Mouse (Mus musculus): Measurements from ENCODE around the gene Nanos2. TPM values are rescaled to one million over a fixed set of nuclear protein-coding genes. Genes with fewer than 3 reads are reported as not detected.
A peak's percentile ranks its signal among the peaks of the same experiment; 100 is the strongest.

The Nanos2 gene
- polyA plus RNA-seq, 1 experiment, result not detected

- Histone ChIP-seq H3K4me3 (replicated peaks; ENCODE audit: control insufficient read depth, low read depth, low read length) (no peak overlapping the region), H3K27ac (ENCODE audit: control insufficient read depth, insufficient read depth, low read depth, low read length, poor library complexity) (no peak overlapping the region), H3K4me1 (ENCODE audit: control insufficient read depth, insufficient read depth, low read length) (no peaks in the 10 kb centered on the region; the same call in 1 of the 2 replicates)
- 76% methylated on average over 2 of the region's 2 CpGs for WGBS
- no peak for TF ChIP-seq CTCF (IDR thresholded peaks at IDR 0.05; ENCODE audit: control insufficient read depth, insufficient read depth, low read length)
- no peak for TF ChIP-seq POLR2A (IDR thresholded peaks at IDR 0.05; ENCODE audit: borderline replicate concordance, control insufficient read depth, low read depth, low read length)
Observed at GRCm38 (mm10) chr7:19012882-19013281, 25.7 kb downstream of the Nanos2 start.

GRCm38 (mm10) chr7:19014452-19014851 is 27.3 kb downstream of the Nanos2 start:
- no peak overlapping the region for H3K4me3 ChIP-seq (replicated peaks; ENCODE audit: control insufficient read depth, low read depth, low read length)
- 86% methylated on average over 15 of the region's 15 CpGs for WGBS
- H3K27ac ChIP-seq (ENCODE audit: control insufficient read depth, insufficient read depth, low read depth, low read length, poor library complexity), result no peak overlapping the region
- TF ChIP-seq CTCF (IDR thresholded peaks at IDR 0.05; ENCODE audit: control insufficient read depth, insufficient read depth, low read length) (no peak), POLR2A (IDR thresholded peaks at IDR 0.05; ENCODE audit: borderline replicate concordance, control insufficient read depth, low read depth, low read length) (no peak)
- H3K4me1 ChIP-seq (ENCODE audit: control insufficient read depth, insufficient read depth, low read length), result no peaks in the 10 kb centered on the region; the same call in 1 of the 2 replicates

GRCm38 (mm10) chr7:19016042-19016441 is 28.8 kb downstream of the Nanos2 start:
- no peak overlapping the region for H3K4me3 ChIP-seq (replicated peaks; ENCODE audit: control insufficient read depth, low read depth, low read length)
- WGBS, result 81% methylated on average over 4 of the region's 4 CpGs
- TF ChIP-seq CTCF (IDR thresholded peaks at IDR 0.05; ENCODE audit: control insufficient read depth, insufficient read depth, low read length) (no peak), POLR2A (IDR thresholded peaks at IDR 0.05; ENCODE audit: borderline replicate concordance, control insufficient read depth, low read depth, low read length) (no peak)
- H3K27ac ChIP-seq (ENCODE audit: control insufficient read depth, insufficient read depth, low read depth, low read length, poor library complexity), result no peak overlapping the region
- no peaks in the 10 kb centered on the region; the same call in 1 of the 2 replicates for H3K4me1 ChIP-seq (ENCODE audit: control insufficient read depth, insufficient read depth, low read length)

GRCm38 (mm10) chr7:19017909-19018308 is 30.7 kb downstream of the Nanos2 start:
- TF ChIP-seq CTCF (IDR thresholded peaks at IDR 0.05; ENCODE audit: control insufficient read depth, insufficient read depth, low read length), result no peak
- TF ChIP-seq POLR2A (IDR thresholded peaks at IDR 0.05; ENCODE audit: borderline replicate concordance, control insufficient read depth, low read depth, low read length), result no peak
- Histone ChIP-seq H3K4me1 (ENCODE audit: control insufficient read depth, insufficient read depth, low read length) (no peaks in the 10 kb centered on the region), H3K27ac (ENCODE audit: control insufficient read depth, insufficient read depth, low read depth, low read length, poor library complexity) (no peak overlapping the region), H3K4me3 (replicated peaks; ENCODE audit: control insufficient read depth, low read depth, low read length) (no peak overlapping the region)
- 84% methylated on average over 7 of the region's 7 CpGs for WGBS

GRCm38 (mm10) chr7:19021048-19021447 is 33.8 kb downstream of the Nanos2 start:
- H3K4me1 ChIP-seq (ENCODE audit: control insufficient read depth, insufficient read depth, low read length), result peaks cover 3% of the 10 kb centered on the region
- no peak overlapping the region for H3K4me3 ChIP-seq (replicated peaks; ENCODE audit: control insufficient read depth, low read depth, low read length)
- no peak for TF ChIP-seq POLR2A (IDR thresholded peaks at IDR 0.05; ENCODE audit: borderline replicate concordance, control insufficient read depth, low read depth, low read length)
- TF ChIP-seq CTCF (IDR thresholded peaks at IDR 0.05; ENCODE audit: control insufficient read depth, insufficient read depth, low read length), result no peak
- WGBS, result 46% methylated on average over 8 of the region's 8 CpGs
- H3K27ac ChIP-seq (ENCODE audit: control insufficient read depth, insufficient read depth, low read depth, low read length, poor library complexity), result no peak overlapping the region

GRCm38 (mm10) chr7:19022189-19022958 is 35.2 kb downstream of the Nanos2 start:
- 76% methylated on average over 18 of the region's 18 CpGs for WGBS
- Histone ChIP-seq H3K27ac (ENCODE audit: control insufficient read depth, insufficient read depth, low read depth, low read length, poor library complexity) (no peak overlapping the region), H3K4me3 (replicated peaks; ENCODE audit: control insufficient read depth, low read depth, low read length) (no peak overlapping the region), H3K4me1 (ENCODE audit: control insufficient read depth, insufficient read depth, low read length) (peaks cover 3% of the 10 kb centered on the region)
- TF ChIP-seq POLR2A (IDR thresholded peaks at IDR 0.05; ENCODE audit: borderline replicate concordance, control insufficient read depth, low read depth, low read length) (no peak), CTCF (IDR thresholded peaks at IDR 0.05; ENCODE audit: control insufficient read depth, insufficient read depth, low read length) (no peak)

GRCm38 (mm10) chr7:19023357-19023814 is 36.2 kb downstream of the Nanos2 start, which contains the start of gene Foxa3:
Foxa3 (minus strand) TSS chr7:19023538.
- TF ChIP-seq CTCF (IDR thresholded peaks at IDR 0.05; ENCODE audit: control insufficient read depth, insufficient read depth, low read length) (no peak), POLR2A (IDR thresholded peaks at IDR 0.05; ENCODE audit: borderline replicate concordance, control insufficient read depth, low read depth, low read length) (no peak)
- 3% methylated on average over 30 of the region's 30 CpGs for WGBS
- H3K27ac ChIP-seq (ENCODE audit: control insufficient read depth, insufficient read depth, low read depth, low read length, poor library complexity), result no peak within 1 kb of the TSS; the same call in 1 of the 2 replicates
- peaks cover 3% of the 10 kb centered on the region for H3K4me1 ChIP-seq (ENCODE audit: control insufficient read depth, insufficient read depth, low read length)
- H3K4me3 ChIP-seq (replicated peaks; ENCODE audit: control insufficient read depth, low read depth, low read length), result peak within 1 kb of the TSS; percentile 67

- H3K4me3 ChIP-seq (replicated peaks; ENCODE audit: control insufficient read depth, low read depth, low read length), result peak within 1 kb of the TSS; percentile 67
- TF ChIP-seq CTCF (IDR thresholded peaks at IDR 0.05; ENCODE audit: control insufficient read depth, insufficient read depth, low read length) (no peak), POLR2A (IDR thresholded peaks at IDR 0.05; ENCODE audit: borderline replicate concordance, control insufficient read depth, low read depth, low read length) (peak; percentile 32; the same call in 1 of the 2 replicates)
- H3K27ac ChIP-seq (ENCODE audit: control insufficient read depth, insufficient read depth, low read depth, low read length, poor library complexity), result peak within 1 kb of the TSS; percentile 34; the same call in 1 of the 2 replicates
- peaks cover 3% of the 10 kb centered on the region for H3K4me1 ChIP-seq (ENCODE audit: control insufficient read depth, insufficient read depth, low read length)
- WGBS, result under 1% methylated on average over 49 of the region's 50 CpGs
Observed at GRCm38 (mm10) chr7:19024096-19024506, 36.9 kb downstream of the Nanos2 start, which contains the start of gene Sympk. Sympk (plus strand) TSS chr7:19024377.

Data from bone marrow, adult 2 months (tissue).